11 mouse cellular contexts compared by ENCODE assay signal in genomic region chr10:40751157-40751556, GRCm38 (mm10).
A peak's percentile ranks its signal among the peaks of the same experiment; 100 is the strongest.
DNase-seq lines count a peak whose midpoint lies in the region; ATAC-seq and TF ChIP-seq lines count a peak whose summit lies in the region.
"Had no signal": no experiment of that assay in that cellular context is flagged by ENCODE, and none has a peak within 500 bp of the region (broad histone marks: within the 10 kb centered on the region; RNA-seq: fewer than 3 reads in every experiment).

No protein-coding gene starts in this region.

- H3K9ac ChIP-seq in forebrain, embryonic 16.5 days (replicated peaks; ENCODE audit: low read depth, low read length), result peak overlapping the region; percentile 22; the same call in 1 of the 2 replicates
- no peak overlapping the region for H3K9ac ChIP-seq in forebrain, embryonic 12.5 days
- H3K9ac ChIP-seq in hindbrain, embryonic 14.5 days, result peak overlapping the region; percentile 36; the same call in 1 of the 2 replicates
- no peak overlapping the region for H3K9ac ChIP-seq in neural tube, embryonic 14.5 days (replicated peaks; ENCODE audit: low read depth, low read length)

- H3K36me3 ChIP-seq in forebrain, embryonic 16.5 days (ENCODE audit: control insufficient read depth, insufficient read depth), result no peaks in the 10 kb centered on the region
- H3K36me3 ChIP-seq in forebrain, embryonic 12.5 days (replicated peaks), result no peaks in the 10 kb centered on the region
- H3K36me3 ChIP-seq in hindbrain, embryonic 14.5 days (replicated peaks; ENCODE audit: control insufficient read depth, insufficient read depth), result no peaks in the 10 kb centered on the region
- H3K36me3 ChIP-seq in neural tube, embryonic 14.5 days (ENCODE audit: control insufficient read depth, insufficient read depth, low read length), result no peaks in the 10 kb centered on the region

- DNase-seq in left cerebral cortex, adult 2 months (ENCODE audit: extremely low spot score in 1 of 2, low spot score in 2 of 2), result no peak
- no peak for DNase-seq in left cerebral cortex, adult 11 months (ENCODE audit: low spot score)
- DNase-seq in hindbrain, embryonic 14.5 days (ENCODE audit: low spot score), result no peak
- DNase-seq in cerebellum, adult 9-11 months, result no peak
- DNase-seq in heart, adult 18-20 months, result no peak
- DNase-seq: cerebellum, postnatal 14 days; lung, adult 2 months had no signal

- H3K4me1 ChIP-seq in forebrain, embryonic 16.5 days (replicated peaks; ENCODE audit: control insufficient read depth, insufficient read depth, low read length), result peaks cover 11% of the 10 kb centered on the region
- H3K4me1 ChIP-seq in forebrain, embryonic 12.5 days, result peaks cover 14% of the 10 kb centered on the region
- peaks cover 21% of the 10 kb centered on the region for H3K4me1 ChIP-seq in hindbrain, embryonic 14.5 days (replicated peaks; ENCODE audit: control insufficient read depth, insufficient read depth, low read length)
- H3K4me1 ChIP-seq in neural tube, embryonic 14.5 days (ENCODE audit: control insufficient read depth, insufficient read depth, low read length), result peaks cover 13% of the 10 kb centered on the region

- H3K4me2 ChIP-seq in forebrain, embryonic 16.5 days (ENCODE audit: low read length), result peak overlapping the region; percentile 23; the same call in 1 of the 2 replicates
- H3K4me2 ChIP-seq in forebrain, embryonic 12.5 days, result no peak overlapping the region
- H3K4me2 ChIP-seq in hindbrain, embryonic 14.5 days (replicated peaks), result peak overlapping the region; percentile 33
- H3K4me2 ChIP-seq in neural tube, embryonic 14.5 days (ENCODE audit: low read depth, low read length), result peak overlapping the region; percentile 24; the same call in 1 of the 2 replicates

- TF ChIP-seq CTCF in left cerebral cortex, adult 2 months (IDR thresholded peaks at IDR 0.05), result no peak

- H3K9me3 ChIP-seq in forebrain, embryonic 16.5 days (ENCODE audit: control insufficient read depth, low read length), result no peaks in the 10 kb centered on the region
- H3K9me3 ChIP-seq in forebrain, embryonic 12.5 days, result no peaks in the 10 kb centered on the region
- H3K9me3 ChIP-seq in hindbrain, embryonic 14.5 days (ENCODE audit: control insufficient read depth, low read length), result no peaks in the 10 kb centered on the region
- H3K9me3 ChIP-seq in neural tube, embryonic 14.5 days (ENCODE audit: control insufficient read depth, low read length), result no peaks in the 10 kb centered on the region

- H3K4me3 ChIP-seq in forebrain, embryonic 16.5 days (replicated peaks; ENCODE audit: low read length), result no peak overlapping the region
- H3K4me3 ChIP-seq in forebrain, embryonic 12.5 days (replicated peaks), result no peak overlapping the region
- H3K4me3 ChIP-seq in left cerebral cortex, adult 2 months, result no peak overlapping the region
- no peak overlapping the region for H3K4me3 ChIP-seq in hindbrain, embryonic 14.5 days (replicated peaks; ENCODE audit: low read length)
- H3K4me3 ChIP-seq in neural tube, embryonic 14.5 days (ENCODE audit: low read depth, low read length), result no peak overlapping the region

- H3K27ac ChIP-seq in forebrain, embryonic 16.5 days (ENCODE audit: low read length), result peak overlapping the region; percentile 75
- H3K27ac ChIP-seq in forebrain, embryonic 12.5 days, result no peak overlapping the region
- peak overlapping the region; percentile 77 for H3K27ac ChIP-seq in left cerebral cortex, adult 2 months
- peak overlapping the region; percentile 63 for H3K27ac ChIP-seq in hindbrain, embryonic 14.5 days
- peak overlapping the region; percentile 50 for H3K27ac ChIP-seq in neural tube, embryonic 14.5 days (ENCODE audit: low read depth, low read length)

- WGBS in forebrain, embryonic 16.5 days, result 79% methylated on average over 13 of the region's 13 CpGs
- 86% methylated on average over 13 of the region's 13 CpGs for WGBS in forebrain, embryonic 12.5 days
- WGBS in hindbrain, embryonic 14.5 days, result 51% methylated on average over 13 of the region's 13 CpGs
- 62% methylated on average over 13 of the region's 13 CpGs for WGBS in neural tube, embryonic 14.5 days

- no peak for ATAC-seq in forebrain, embryonic 16.5 days
- no peak for ATAC-seq in forebrain, embryonic 12.5 days (ENCODE audit: low FRiP score)
- no peak for ATAC-seq in hindbrain, embryonic 14.5 days (ENCODE audit: low FRiP score)
- peak; percentile 54 for ATAC-seq in neural tube, embryonic 14.5 days (ENCODE audit: low read depth)
- ATAC-seq: Patski had no signal

- H3K27me3 ChIP-seq in forebrain, embryonic 16.5 days (replicated peaks; ENCODE audit: control insufficient read depth, insufficient read depth, low read length), result no peaks in the 10 kb centered on the region
- no peaks in the 10 kb centered on the region for H3K27me3 ChIP-seq in forebrain, embryonic 12.5 days
- H3K27me3 ChIP-seq in hindbrain, embryonic 14.5 days (ENCODE audit: control insufficient read depth, insufficient read depth, low read length), result no peaks in the 10 kb centered on the region
- no peaks in the 10 kb centered on the region for H3K27me3 ChIP-seq in neural tube, embryonic 14.5 days (ENCODE audit: control insufficient read depth, insufficient read depth, low read length)

- intact Hi-C loops in left cerebral cortex, adult 2 months (cut with DNase I), result loop anchor here (2.0 to 5.0 kb wide), 2 partner anchors 68 to 91 kb away; partner anchors contain the start of gene Mettl24

Comparison
In these comparisons a context has a peak if more than half of its experiments do, and no peak if none do; other contexts are left out.
1. H3K9ac ChIP-seq: peak in forebrain, embryonic 16.5 days (single experiment) and hindbrain, embryonic 14.5 days (single experiment); none in forebrain, embryonic 12.5 days (single experiment) and neural tube, embryonic 14.5 days (single experiment).